Mouse (Mus musculus) forebrain, embryonic 15.5 days (tissue): ENCODE data around the gene Epn1. TPM values are rescaled to one million over a fixed set of nuclear protein-coding genes. Genes with fewer than 3 reads are reported as not detected.

ENCODE experiments used
- ATAC-seq: fragments of 200-750 bp; cut with Nextera tagmentation; replicated peaks from 2 replicates; pipeline ENCODE4 v1.8.0; 2017; ENCODE audit warnings: mild to moderate bottlenecking, moderate TSS enrichment, moderate library complexity
- H3K27ac ChIP-seq: fragments of 300-500 bp; sonication (generic); replicated peaks from 2 replicates; pipeline ENCODE4 v1.5.1; 2015; ENCODE audit warnings: mild to moderate bottlenecking, inconsistent platforms
- H3K27me3 ChIP-seq: fragments of 300-500 bp; sonication (generic); 2 replicates; pipeline ENCODE4 v1.6.1; 2015; ENCODE audit warnings: inconsistent platforms
- H3K36me3 ChIP-seq: fragments of 300-500 bp; sonication (generic); 2 replicates; pipeline ENCODE4 v1.6.1; 2015; ENCODE audit warnings: mild to moderate bottlenecking, inconsistent platforms
- H3K4me1 ChIP-seq: fragments of 300-500 bp; sonication (generic); 2 replicates; pipeline ENCODE4 v1.6.1; 2015; ENCODE audit warnings: inconsistent platforms
- H3K4me2 ChIP-seq: fragments of 300-500 bp; sonication (generic); replicated peaks from 2 replicates; pipeline ENCODE4 v1.6.1; 2015; ENCODE audit warnings: mild to moderate bottlenecking, inconsistent platforms
- H3K4me3 ChIP-seq: fragments of 300-500 bp; sonication (generic); 2 replicates; pipeline ENCODE4 v1.5.1; 2015; ENCODE audit warnings: mild to moderate bottlenecking, inconsistent platforms
- H3K9ac ChIP-seq: fragments of 300-500 bp; sonication (generic); replicated peaks from 2 replicates; pipeline ENCODE4 v1.6.1; 2015; ENCODE audit warnings: mild to moderate bottlenecking, inconsistent platforms
- H3K9me3 ChIP-seq: fragments of 300-500 bp; sonication (generic); 2 replicates; pipeline ENCODE4 v1.6.1; 2016; ENCODE audit warnings: inconsistent platforms
- WGBS: fragments of 180-500 bp; shearing (Covaris S2); methylation state at CpG from one replicate; pipeline ENCODE4 v1.1.7; 2015; ENCODE audit warnings: mixed read lengths; 5-methylcytosine and 5-hydroxymethylcytosine counted together
- microRNA-seq: library from miRNA; unstranded; fragments of <30 nt; microRNA quantifications from one replicate; pipeline ENCODE4, GENCODE M21; 2016
- polyA plus RNA-seq: library from polyadenylated mRNA; unstranded; fragments of >200 nt; fragmentation: Nextera tagmentation; extraction: Ambion mirVana; gene quantifications from 2 replicates; pipeline ENCODE4 v1.2.1, GENCODE M21; 2015

Epn1 gene
- polyA plus RNA-seq, 1 experiment from 2014 or later: 94.5 TPM

DNA sequence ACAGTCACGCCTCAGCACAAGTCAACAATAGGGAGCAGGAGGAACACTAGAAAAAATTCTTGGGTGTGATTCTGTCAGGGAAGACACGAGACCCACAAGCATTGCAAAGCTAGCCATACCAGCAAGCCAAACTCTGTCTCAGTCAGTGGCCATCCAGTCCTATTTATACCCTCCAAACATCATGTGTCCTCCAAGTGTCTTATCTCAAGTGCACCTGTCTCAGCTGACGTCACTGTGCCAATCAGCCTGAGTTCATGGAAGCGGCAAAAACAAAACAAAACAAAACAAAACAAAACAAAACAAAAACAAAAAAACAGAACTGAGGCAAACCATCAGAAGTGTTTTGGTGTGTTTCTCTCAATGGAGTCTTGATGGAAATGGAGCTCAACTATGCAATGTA, 28.2 kb downstream of the Epn1 start:
- 81% methylated on average over 4 of the region's 4 CpGs for WGBS
- Histone ChIP-seq H3K4me2 (no peak overlapping the region), H3K9ac (no peak overlapping the region), H3K9me3 (no peaks in the 10 kb centered on the region), H3K4me3 (no peak overlapping the region), H3K36me3 (no peaks in the 10 kb centered on the region), H3K27me3 (no peaks in the 10 kb centered on the region), H3K27ac (no peak overlapping the region), H3K4me1 (no peaks in the 10 kb centered on the region)
- no peak for ATAC-seq

DNA sequence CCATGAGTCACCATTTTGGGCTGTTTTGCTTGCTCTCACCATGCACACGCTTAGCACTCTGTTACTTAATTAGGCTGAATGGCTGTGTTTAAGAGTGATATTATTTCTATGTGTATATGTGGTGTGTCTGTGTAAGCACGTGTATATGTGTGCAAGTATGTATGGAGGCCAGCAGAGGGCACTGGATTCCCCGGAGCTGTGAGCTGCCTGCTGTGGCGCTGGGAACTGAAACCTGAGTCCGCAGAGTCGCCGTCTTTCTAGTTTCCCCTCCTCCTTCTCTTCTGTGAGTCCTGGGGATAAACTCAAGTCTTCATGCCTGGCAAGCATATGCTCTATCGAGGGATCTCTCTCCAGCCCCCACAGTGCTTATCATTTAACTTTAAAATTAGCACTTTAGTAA, 29.3 kb downstream of the Epn1 start:
- no peaks in the 10 kb centered on the region for H3K27me3 ChIP-seq
- H3K4me2 ChIP-seq: no peak overlapping the region
- H3K36me3 ChIP-seq: no peaks in the 10 kb centered on the region
- H3K9me3 ChIP-seq: no peaks in the 10 kb centered on the region
- no peak overlapping the region for H3K4me3 ChIP-seq
- 81% methylated on average over 8 of the region's 8 CpGs for WGBS
- ATAC-seq: no peak
- H3K9ac ChIP-seq: no peak overlapping the region
- no peak overlapping the region for H3K27ac ChIP-seq
- no peaks in the 10 kb centered on the region for H3K4me1 ChIP-seq

DNA sequence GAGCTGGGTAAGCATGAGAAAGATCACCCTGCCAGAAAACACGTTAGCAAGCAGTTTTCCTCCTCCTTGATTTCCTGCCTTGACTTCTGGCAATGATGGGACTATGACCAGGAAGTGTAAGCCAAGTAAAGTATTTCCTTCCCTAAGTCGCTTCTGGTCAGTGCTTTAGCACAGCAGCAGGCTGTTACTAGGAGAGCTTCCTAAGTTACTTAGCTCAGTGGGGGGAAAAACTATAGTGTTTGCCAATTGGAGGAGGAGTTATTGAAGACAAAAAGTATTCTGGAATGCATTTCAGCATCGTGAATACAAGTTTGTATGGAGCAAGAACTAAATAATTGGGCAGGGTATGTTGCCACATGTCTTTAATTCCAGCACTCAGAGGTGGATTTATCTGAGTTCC, 32.7 kb downstream of the Epn1 start:
- no peak overlapping the region for H3K27ac ChIP-seq
- H3K27me3 ChIP-seq: no peaks in the 10 kb centered on the region
- H3K4me2 ChIP-seq: no peak overlapping the region
- H3K9me3 ChIP-seq: no peaks in the 10 kb centered on the region
- no peak overlapping the region for H3K4me3 ChIP-seq
- H3K9ac ChIP-seq: no peak overlapping the region
- 44% methylated on average over 3 of the region's 3 CpGs for WGBS
- no peaks in the 10 kb centered on the region for H3K4me1 ChIP-seq
- ATAC-seq: no peak
- no peaks in the 10 kb centered on the region for H3K36me3 ChIP-seq

DNA sequence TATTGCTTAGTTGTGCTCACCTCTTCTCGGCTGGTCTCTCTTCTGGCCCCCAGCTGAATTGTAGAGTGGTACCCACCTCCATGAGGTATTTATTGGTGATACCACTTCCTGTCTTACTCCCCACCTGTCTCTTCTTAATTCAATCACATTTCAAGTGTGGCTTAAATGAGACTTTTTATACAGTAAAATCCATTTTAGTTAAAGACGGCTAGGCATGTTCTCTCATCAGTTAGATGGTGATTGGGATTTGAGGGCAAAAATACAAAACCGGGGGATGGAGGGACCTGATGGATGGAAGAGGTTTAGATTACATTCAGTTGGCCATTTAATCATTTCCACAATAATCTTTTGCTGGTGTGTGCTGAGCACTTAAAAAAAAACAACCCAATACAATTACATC, 36.8 kb downstream of the Epn1 start, which contains the start of gene Rfpl4:
Rfpl4 (minus strand) TSS at position 101 of the 400 bp plus-strand sequence.
- Histone ChIP-seq H3K4me2 (no peak within 1 kb of the TSS), H3K4me3 (no peak within 1 kb of the TSS), H3K4me1 (no peaks in the 10 kb centered on the region), H3K36me3 (no peaks in the 10 kb centered on the region), H3K9me3 (no peaks in the 10 kb centered on the region), H3K27ac (no peak within 1 kb of the TSS), H3K9ac (no peak within 1 kb of the TSS), H3K27me3 (no peaks in the 10 kb centered on the region)
- ATAC-seq: no peak
- WGBS: 89% methylated on average over 3 of the region's 3 CpGs

DNA sequence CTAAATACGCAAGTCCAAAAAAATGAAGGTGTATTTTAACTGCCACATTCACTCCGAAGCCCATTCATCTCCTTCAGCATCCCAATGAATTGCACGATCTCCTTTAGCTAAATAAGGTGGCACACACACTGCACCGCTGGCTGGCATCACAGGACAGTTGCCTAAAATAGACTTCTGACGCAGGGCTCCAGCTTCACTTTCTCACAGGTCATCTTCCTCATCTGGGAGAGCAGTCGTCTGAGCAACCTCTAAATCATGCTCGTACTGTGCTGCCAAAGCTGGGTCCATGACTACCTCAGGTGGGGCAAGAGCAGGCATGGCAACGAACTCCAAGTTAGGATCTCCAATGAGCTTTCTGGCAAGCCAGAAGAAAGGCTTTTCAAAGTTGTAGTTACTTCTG, 45.0 kb downstream of the Epn1 start:
- H3K27me3 ChIP-seq: no peaks in the 10 kb centered on the region
- WGBS: 90% methylated on average over 8 of the region's 8 CpGs
- no peak overlapping the region for H3K9ac ChIP-seq
- 0 out of 2 replicates have a peak, but pooled peaks cover 6% of the 10 kb centered on the region for H3K4me1 ChIP-seq
- no peaks in the 10 kb centered on the region for H3K36me3 ChIP-seq
- no peaks in the 10 kb centered on the region for H3K9me3 ChIP-seq
- H3K4me2 ChIP-seq: no peak overlapping the region
- H3K27ac ChIP-seq: no peak overlapping the region
- H3K4me3 ChIP-seq: no peak overlapping the region
- no peak for ATAC-seq

DNA sequence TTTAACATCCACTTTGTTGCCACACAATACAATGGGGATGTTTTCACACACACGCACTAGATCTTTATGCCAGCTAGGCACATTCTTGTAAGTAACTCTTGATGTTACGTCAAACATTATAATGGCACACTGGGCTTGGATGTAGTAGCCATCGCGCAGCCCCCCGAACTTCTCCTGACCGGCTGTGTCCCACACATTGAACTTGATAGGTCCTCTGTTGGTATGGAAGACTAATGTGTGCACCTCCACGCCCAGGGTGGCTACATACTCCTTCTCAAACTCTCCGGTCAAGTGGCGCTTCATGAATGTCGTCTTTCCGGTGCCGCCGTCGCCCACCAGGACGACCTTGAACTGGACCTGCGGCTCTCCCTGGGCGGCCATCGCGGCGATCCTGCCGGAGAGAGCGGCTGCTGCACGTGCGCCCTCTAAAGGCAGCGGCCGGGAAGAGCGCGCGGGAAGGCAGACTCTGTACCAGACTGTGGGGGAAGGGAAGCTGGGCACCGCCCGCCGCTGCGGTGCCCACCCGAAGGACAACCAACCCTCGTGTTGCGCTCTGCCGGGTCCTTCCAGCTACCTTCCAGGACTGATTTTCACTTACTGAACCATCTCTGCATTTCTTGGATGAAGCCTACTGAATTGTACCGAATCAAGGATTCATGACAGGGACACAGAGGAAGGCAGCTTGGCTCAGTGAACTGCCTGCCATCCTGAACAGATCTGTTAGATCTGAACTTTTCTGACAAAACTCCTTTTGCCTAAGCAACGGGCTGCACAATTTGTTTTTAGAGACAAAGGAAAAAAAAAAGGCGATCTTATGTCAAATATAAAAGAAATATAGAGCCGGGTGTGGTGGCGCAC, 45.7 kb downstream of the Epn1 start, which contains the start of gene Rasl2-9:
Rasl2-9 (minus strand) TSS at position 402 of the 858 bp plus-strand sequence.
- H3K9ac ChIP-seq: peak within 1 kb of the TSS; percentile 46; the same call in 1 of the 2 replicates
- WGBS: 19% methylated on average over 42 of the region's 42 CpGs
- peak; percentile 81 for ATAC-seq

More for the DNA sequence above, 45.7 kb downstream of the Epn1 start, which contains the start of gene Rasl2-9:
- H3K36me3 ChIP-seq: no peaks in the 10 kb centered on the region
- no peak within 1 kb of the TSS for H3K27ac ChIP-seq
- H3K4me3 ChIP-seq: peak within 1 kb of the TSS; percentile 45
- H3K27me3 ChIP-seq: no peaks in the 10 kb centered on the region
- 0 out of 2 replicates have a peak, but pooled peaks cover 6% of the 10 kb centered on the region for H3K4me1 ChIP-seq
- H3K9me3 ChIP-seq: no peaks in the 10 kb centered on the region
- peak within 1 kb of the TSS; percentile 63 for H3K4me2 ChIP-seq

Small RNA genes within 50 kb of the gene (microRNA-seq; reads per million reads assigned to microRNA genes)
- not detected for gene Gm26217

Other genes starting within 250 kb of the Epn1 start
- 8.8 and 10.7 TPM in 2 replicates for gene Shisa7, start 235.5 kb upstream of the Epn1 start, polyA plus RNA-seq
- 3.7 and 4.8 TPM in 2 replicates for gene Isoc2b, start 210.0 kb upstream of the Epn1 start, polyA plus RNA-seq
- 0.65 and 0.76 TPM in 2 replicates for gene Isoc2a, start 203.1 kb upstream of the Epn1 start, polyA plus RNA-seq
- gene Gm36210, start 173.7 kb upstream of the Epn1 start, polyA plus RNA-seq: 0.31 and 0.33 TPM in 2 replicates
- 4.0 and 4.2 TPM in 2 replicates for gene Zfp628, start 165.0 kb upstream of the Epn1 start, polyA plus RNA-seq
- gene Nat14, start 158.2 kb upstream of the Epn1 start, polyA plus RNA-seq: 35.2 and 39.3 TPM in 2 replicates
- 0.24 and 0.32 TPM in 2 replicates for gene Ssc5d, start 154.4 kb upstream of the Epn1 start, polyA plus RNA-seq
- not detected in 2 replicates for gene Sbk2, start 115.8 kb upstream of the Epn1 start, polyA plus RNA-seq
- gene Sbk3, start 109.1 kb upstream of the Epn1 start, polyA plus RNA-seq: 0.27 and 0.33 TPM in 2 replicates
- 58.9 and 60.9 TPM in 2 replicates for gene Zfp579, start 84.1 kb upstream of the Epn1 start, polyA plus RNA-seq
- gene Zfp524, start 65.8 kb upstream of the Epn1 start, polyA plus RNA-seq: 11.6 and 12.5 TPM in 2 replicates
- 52.1 TPM in 2 replicates for gene Fiz1, start 65.5 kb upstream of the Epn1 start, polyA plus RNA-seq
- gene Gm44973, start 64.7 kb upstream of the Epn1 start, polyA plus RNA-seq: 0.89 TPM in 1 of 2 replicates, not detected in the other
- gene Zfp865, start 59.9 kb upstream of the Epn1 start, polyA plus RNA-seq: 6.1 and 6.5 TPM in 2 replicates
- 39.7 and 45.8 TPM in 2 replicates for gene Ccdc106, start 59.7 kb upstream of the Epn1 start, polyA plus RNA-seq
- not detected in 2 replicates for gene 4632433K11Rik, start 46.1 kb upstream of the Epn1 start, polyA plus RNA-seq
- 7.8 and 8.5 TPM in 2 replicates for gene Zfp784, start 41.8 kb upstream of the Epn1 start, polyA plus RNA-seq
- 53.0 and 54.1 TPM in 2 replicates for gene Zfp580, start 28.7 kb upstream of the Epn1 start, polyA plus RNA-seq
- gene U2af2, start 18.1 kb upstream of the Epn1 start, polyA plus RNA-seq: 136 TPM in 2 replicates
- gene Rfpl4, start 36.7 kb downstream of the Epn1 start, polyA plus RNA-seq: 0.13 TPM in 1 of 2 replicates, not detected in the other
- 0.19 TPM in 1 of 2 replicates, not detected in the other for gene Rasl2-9, start 45.7 kb downstream of the Epn1 start, polyA plus RNA-seq
- 0.01 TPM in 1 of 2 replicates, not detected in the other for gene Vmn1r55, start 69.4 kb downstream of the Epn1 start, polyA plus RNA-seq
- gene Vmn1r56, start 116.5 kb downstream of the Epn1 start, polyA plus RNA-seq: not detected in 2 replicates
- gene Vmn1r57, start 138.3 kb downstream of the Epn1 start, polyA plus RNA-seq: not detected in 2 replicates